Mouse (Mus musculus): ENCODE results near the gene Zc3h10. TPM values are rescaled to one million over a fixed set of nuclear protein-coding genes. Genes with fewer than 3 reads are reported as not detected.

The Zc3h10 gene
- polyA plus RNA-seq, 1 experiment from 2014 or later = 14.1 TPM

- DNase-seq (ENCODE audit: low spot score) (peak; percentile 65), ATAC-seq (ENCODE audit: low FRiP score) (peak; percentile 43)
- Histone ChIP-seq H3K27me3 (ENCODE audit: control insufficient read depth, insufficient read depth, low read length) (no peaks in the 10 kb centered on the region; the same call in 1 of the 2 replicates), H3K4me2 (replicated peaks; ENCODE audit: low read depth, low read length) (peak overlapping the region; percentile 69), H3K4me1 (replicated peaks; ENCODE audit: control insufficient read depth, insufficient read depth, low read length) (peaks cover 9% of the 10 kb centered on the region), H3K36me3 (ENCODE audit: control insufficient read depth, insufficient read depth, low read length) (no peaks in the 10 kb centered on the region; the same call in 1 of the 2 replicates), H3K4me3 (ENCODE audit: low read depth, low read length) (peak overlapping the region; percentile 52), H3K27ac (ENCODE audit: low read depth, low read length) (peak overlapping the region; percentile 70), H3K9me3 (ENCODE audit: control insufficient read depth, low read length) (no peaks in the 10 kb centered on the region), H3K9ac (ENCODE audit: low read depth, low read length) (peak overlapping the region; percentile 61)
- WGBS = 3% methylated on average over 21 of the region's 21 CpGs
Observed at GRCm38 (mm10) chr10:128499116-128499671, 48.4 kb downstream of the Zc3h10 start.

DNA sequence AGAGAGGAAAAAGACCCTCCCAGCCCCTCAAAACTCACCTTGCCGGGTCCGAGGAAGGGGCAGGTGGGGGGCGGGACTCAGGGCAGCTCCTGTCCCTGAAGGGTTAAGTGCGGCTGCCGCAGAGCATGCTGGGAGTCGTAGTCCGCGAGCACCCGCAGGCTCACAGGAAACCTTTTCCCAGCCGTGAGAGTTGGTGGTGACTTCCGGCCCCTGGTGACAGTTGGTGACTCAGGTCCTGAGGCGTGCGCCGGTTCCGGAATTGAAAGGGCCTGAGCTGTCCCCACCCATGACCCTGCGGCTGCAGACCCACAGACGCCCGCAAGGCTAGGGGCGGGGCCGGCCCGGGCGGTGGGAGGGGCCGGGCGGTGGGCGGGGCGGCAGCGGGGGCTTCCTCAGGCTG, 49.0 kb downstream of the Zc3h10 start, which contains the start of gene Myl6b:
Myl6b (minus strand) TSS at position 96 of the 400 bp plus-strand sequence.
- no peaks in the 10 kb centered on the region; the same call in 1 of the 2 replicates for H3K36me3 ChIP-seq (ENCODE audit: control insufficient read depth, insufficient read depth, low read length)
- no peaks in the 10 kb centered on the region; the same call in 1 of the 2 replicates for H3K27me3 ChIP-seq (ENCODE audit: control insufficient read depth, insufficient read depth, low read length)
- ATAC-seq (ENCODE audit: low FRiP score) (peak; percentile 86), DNase-seq (ENCODE audit: low spot score) (peak; percentile 95)
- H3K4me3 ChIP-seq (ENCODE audit: low read depth, low read length) = peak within 1 kb of the TSS; percentile 52
- H3K27ac ChIP-seq (ENCODE audit: low read depth, low read length) = peak within 1 kb of the TSS; percentile 70
- peaks cover 9% of the 10 kb centered on the region for H3K4me1 ChIP-seq (replicated peaks; ENCODE audit: control insufficient read depth, insufficient read depth, low read length)
- H3K4me2 ChIP-seq (replicated peaks; ENCODE audit: low read depth, low read length) = peak within 1 kb of the TSS; percentile 69
- no peaks in the 10 kb centered on the region for H3K9me3 ChIP-seq (ENCODE audit: control insufficient read depth, low read length)
- H3K9ac ChIP-seq (ENCODE audit: low read depth, low read length) = peak within 1 kb of the TSS; percentile 61
- WGBS = under 1% methylated on average over 27 of the region's 27 CpGs

- H3K36me3 ChIP-seq (ENCODE audit: control insufficient read depth, insufficient read depth, low read length) = no peaks in the 10 kb centered on the region; the same call in 1 of the 2 replicates
- no peak overlapping the region for H3K9ac ChIP-seq (ENCODE audit: low read depth, low read length)
- H3K4me1 ChIP-seq (replicated peaks; ENCODE audit: control insufficient read depth, insufficient read depth, low read length) = peaks cover 9% of the 10 kb centered on the region
- H3K9me3 ChIP-seq (ENCODE audit: control insufficient read depth, low read length) = no peaks in the 10 kb centered on the region
- H3K27ac ChIP-seq (ENCODE audit: low read depth, low read length) = no peak overlapping the region
- no peaks in the 10 kb centered on the region; the same call in 1 of the 2 replicates for H3K27me3 ChIP-seq (ENCODE audit: control insufficient read depth, insufficient read depth, low read length)
- WGBS = 43% methylated on average over 6 of the region's 6 CpGs
- ATAC-seq (ENCODE audit: low FRiP score) (no peak), DNase-seq (ENCODE audit: low spot score) (no peak)
- no peak overlapping the region for H3K4me2 ChIP-seq (replicated peaks; ENCODE audit: low read depth, low read length)
- H3K4me3 ChIP-seq (ENCODE audit: low read depth, low read length) = no peak overlapping the region
Observed at GRCm38 (mm10) chr10:128497134-128497737, 50.3 kb downstream of the Zc3h10 start.

- DNase-seq (ENCODE audit: low spot score) (no peak), ATAC-seq (ENCODE audit: low FRiP score) (no peak)
- Histone ChIP-seq H3K36me3 (ENCODE audit: control insufficient read depth, insufficient read depth, low read length) (no peaks in the 10 kb centered on the region; the same call in 1 of the 2 replicates), H3K4me3 (ENCODE audit: low read depth, low read length) (no peak overlapping the region), H3K4me2 (replicated peaks; ENCODE audit: low read depth, low read length) (no peak overlapping the region; the same call in 1 of the 2 replicates), H3K9me3 (ENCODE audit: control insufficient read depth, low read length) (no peaks in the 10 kb centered on the region), H3K9ac (ENCODE audit: low read depth, low read length) (no peak overlapping the region), H3K27me3 (ENCODE audit: control insufficient read depth, insufficient read depth, low read length) (no peaks in the 10 kb centered on the region; the same call in 1 of the 2 replicates), H3K4me1 (replicated peaks; ENCODE audit: control insufficient read depth, insufficient read depth, low read length) (peaks cover 11% of the 10 kb centered on the region), H3K27ac (ENCODE audit: low read depth, low read length) (no peak overlapping the region)
- WGBS = 33% methylated on average over 6 of the region's 6 CpGs
Observed at GRCm38 (mm10) chr10:128496509-128497077, 51.0 kb downstream of the Zc3h10 start.

DNA sequence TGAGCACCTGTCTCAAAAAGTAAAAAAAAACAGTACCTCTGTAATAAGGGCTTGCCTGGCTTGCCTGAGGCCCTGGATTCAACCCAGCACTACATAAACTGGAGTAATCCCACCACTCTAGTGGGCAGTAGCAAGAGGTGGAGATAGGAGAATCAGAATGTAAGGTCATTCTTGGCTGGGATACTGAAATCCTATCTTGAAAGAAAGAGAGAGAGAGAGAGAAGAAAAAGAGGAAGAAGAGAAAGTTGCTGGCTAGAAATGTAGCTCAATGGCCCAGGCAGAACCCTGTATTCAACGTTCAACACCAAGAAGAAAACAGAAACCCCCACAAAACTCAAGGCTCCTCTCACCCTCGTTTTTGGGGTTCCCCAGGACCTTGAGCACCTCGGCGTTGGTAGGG, 51.7 kb downstream of the Zc3h10 start:
- H3K27me3 ChIP-seq (ENCODE audit: control insufficient read depth, insufficient read depth, low read length) = no peaks in the 10 kb centered on the region; the same call in 1 of the 2 replicates
- DNase-seq (ENCODE audit: low spot score) = no peak
- H3K9ac ChIP-seq (ENCODE audit: low read depth, low read length) = no peak overlapping the region
- no peak for ATAC-seq (ENCODE audit: low FRiP score)
- H3K4me3 ChIP-seq (ENCODE audit: low read depth, low read length) = no peak overlapping the region
- H3K4me2 ChIP-seq (replicated peaks; ENCODE audit: low read depth, low read length) = no peak overlapping the region; the same call in 1 of the 2 replicates
- H3K9me3 ChIP-seq (ENCODE audit: control insufficient read depth, low read length) = no peaks in the 10 kb centered on the region
- H3K36me3 ChIP-seq (ENCODE audit: control insufficient read depth, insufficient read depth, low read length) = no peaks in the 10 kb centered on the region; the same call in 1 of the 2 replicates
- no peak overlapping the region for H3K27ac ChIP-seq (ENCODE audit: low read depth, low read length)
- 81% methylated on average over 4 of the region's 4 CpGs for WGBS
- H3K4me1 ChIP-seq (replicated peaks; ENCODE audit: control insufficient read depth, insufficient read depth, low read length) = peaks cover 11% of the 10 kb centered on the region

DNA sequence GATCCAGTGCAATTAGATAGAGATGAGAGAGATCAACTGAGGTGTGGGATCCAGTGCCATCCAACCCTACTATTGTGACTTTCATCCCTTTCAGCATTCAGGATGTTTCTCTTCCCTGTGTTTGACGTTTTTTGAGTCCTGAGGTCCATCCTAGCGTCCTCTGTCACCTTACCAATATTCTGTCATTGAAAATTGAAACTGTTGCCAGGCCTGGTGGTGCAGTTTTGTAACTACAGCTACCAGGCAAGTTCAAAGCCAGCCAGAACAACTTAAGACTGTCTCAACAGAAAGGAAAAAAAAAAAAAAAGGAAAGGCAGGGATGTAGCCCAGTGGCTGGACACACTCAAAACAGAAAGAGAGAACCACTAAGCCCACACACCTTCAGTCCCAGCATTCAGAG, 52.3 kb downstream of the Zc3h10 start:
- H3K4me1 ChIP-seq (replicated peaks; ENCODE audit: control insufficient read depth, insufficient read depth, low read length) = peaks cover 11% of the 10 kb centered on the region
- no peak for ATAC-seq (ENCODE audit: low FRiP score)
- H3K27ac ChIP-seq (ENCODE audit: low read depth, low read length) = no peak overlapping the region

DNA sequence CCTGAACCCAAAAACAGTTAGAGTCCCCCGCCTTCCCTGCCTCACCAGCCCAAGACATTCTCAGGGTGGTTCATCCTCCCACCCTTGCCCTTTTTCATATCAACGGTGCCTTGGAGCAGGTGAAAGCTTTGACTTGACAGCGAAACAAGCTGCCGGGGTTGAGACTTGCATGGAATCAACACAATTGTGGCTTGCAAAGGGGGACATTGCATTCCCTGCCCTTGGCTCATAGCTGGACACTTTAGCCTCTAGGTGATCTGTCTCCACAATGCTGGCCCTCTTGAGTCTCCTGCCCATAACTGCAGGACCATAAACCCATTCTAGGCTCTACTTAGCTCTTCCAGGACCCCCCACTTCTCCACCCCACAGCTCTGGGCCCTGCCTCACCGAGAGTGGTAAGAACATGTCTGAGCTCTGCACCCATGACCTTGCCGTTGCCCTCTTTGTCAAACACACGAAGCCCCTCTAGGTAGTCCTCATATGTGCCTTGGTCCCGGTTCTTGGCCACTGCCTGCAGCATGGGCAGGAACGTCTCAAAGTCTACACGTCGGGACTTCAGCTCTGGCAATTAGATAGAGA, 52.8 kb downstream of the Zc3h10 start:
- Histone ChIP-seq H3K36me3 (ENCODE audit: control insufficient read depth, insufficient read depth, low read length) (peaks cover under 1% of the 10 kb centered on the region; the same call in 1 of the 2 replicates), H3K9ac (ENCODE audit: low read depth, low read length) (peak overlapping the region; percentile 68), H3K4me3 (ENCODE audit: low read depth, low read length) (peak overlapping the region; percentile 76), H3K9me3 (ENCODE audit: control insufficient read depth, low read length) (no peaks in the 10 kb centered on the region), H3K4me1 (replicated peaks; ENCODE audit: control insufficient read depth, insufficient read depth, low read length) (peaks cover 15% of the 10 kb centered on the region), H3K4me2 (replicated peaks; ENCODE audit: low read depth, low read length) (peak overlapping the region; percentile 58), H3K27me3 (ENCODE audit: control insufficient read depth, insufficient read depth, low read length) (no peaks in the 10 kb centered on the region; the same call in 1 of the 2 replicates), H3K27ac (ENCODE audit: low read depth, low read length) (peak overlapping the region; percentile 54; the same call in 1 of the 2 replicates)
- DNase-seq (ENCODE audit: low spot score) = no peak
- WGBS = 64% methylated on average over 11 of the region's 11 CpGs
- ATAC-seq (ENCODE audit: low FRiP score) = no peak

More for the DNA sequence above, 52.3 kb downstream of the Zc3h10 start:
- WGBS = 82% methylated on average over 2 of the region's 2 CpGs
- Histone ChIP-seq H3K4me3 (ENCODE audit: low read depth, low read length) (no peak overlapping the region), H3K9me3 (ENCODE audit: control insufficient read depth, low read length) (no peaks in the 10 kb centered on the region), H3K9ac (ENCODE audit: low read depth, low read length) (no peak overlapping the region), H3K4me2 (replicated peaks; ENCODE audit: low read depth, low read length) (no peak overlapping the region), H3K27me3 (ENCODE audit: control insufficient read depth, insufficient read depth, low read length) (no peaks in the 10 kb centered on the region; the same call in 1 of the 2 replicates), H3K36me3 (ENCODE audit: control insufficient read depth, insufficient read depth, low read length) (no peaks in the 10 kb centered on the region; the same call in 1 of the 2 replicates)
- no peak for DNase-seq (ENCODE audit: low spot score)
